Mouse (Mus musculus) cerebellum, adult 11 months (tissue): ENCODE results near the gene Krt31.
A peak's percentile ranks its signal among the peaks of the same experiment; 100 is the strongest.

ENCODE experiments used
- DNase-seq: peaks from one replicate; pipeline ENCODE4 v3.0.0; 2022

Krt31 gene

GRCm38 (mm10) chr11:100004846-100005245 is 45.5 kb downstream of the Krt31 start:
- peak; percentile 46 for DNase-seq

DNA sequence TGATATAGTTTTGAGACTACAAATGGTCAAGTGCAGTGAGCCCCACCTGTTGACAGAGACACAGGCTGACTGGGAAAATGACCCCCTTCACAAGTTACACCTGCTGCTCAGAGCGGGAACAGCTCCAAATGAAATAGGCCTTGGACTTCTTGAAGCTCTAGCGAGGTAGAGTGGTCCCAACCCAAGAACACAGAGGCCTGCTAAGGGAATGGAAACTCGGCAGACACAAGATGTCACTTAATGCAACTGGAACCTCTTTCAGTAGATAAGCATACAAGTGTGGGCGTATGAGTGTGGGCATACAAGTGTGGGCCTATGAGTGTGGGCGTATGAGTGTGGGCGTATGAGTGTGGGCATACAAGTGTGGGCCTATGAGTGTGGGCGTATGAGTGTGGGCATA is 51.3 kb downstream of the Krt31 start:
- DNase-seq = no peak
